Mouse (Mus musculus) splenic B cell, adult 2 months (primary cell): ENCODE measurements around the gene Fam20a.

Source experiments
- DNase-seq: peaks from one replicate; pipeline ENCODE4 v3.0.0-alpha.2; 2011; ENCODE audit warnings: low read depth, low spot score
- H3K27me3 ChIP-seq: 2 replicates; pipeline ENCODE4 v1.6.1; 2012; ENCODE audit warnings: mild to moderate bottlenecking, low read length, moderate library complexity, mixed read lengths; ENCODE audit not compliant: control insufficient read depth, poor library complexity, insufficient read depth, severe bottlenecking
- H3K36me3 ChIP-seq: 2 replicates; pipeline ENCODE4 v1.6.1; 2012; ENCODE audit warnings: mild to moderate bottlenecking, low read length, moderate library complexity, mixed read lengths; ENCODE audit not compliant: control insufficient read depth, poor library complexity, insufficient read depth, severe bottlenecking

The Fam20a gene

GRCm38 (mm10) chr11:109678291-109678690, 43.8 kb downstream of the Fam20a start:
- DNase-seq = no peak
- no peaks in the 10 kb centered on the region for H3K27me3 ChIP-seq
- H3K36me3 ChIP-seq = no peaks in the 10 kb centered on the region

DNA sequence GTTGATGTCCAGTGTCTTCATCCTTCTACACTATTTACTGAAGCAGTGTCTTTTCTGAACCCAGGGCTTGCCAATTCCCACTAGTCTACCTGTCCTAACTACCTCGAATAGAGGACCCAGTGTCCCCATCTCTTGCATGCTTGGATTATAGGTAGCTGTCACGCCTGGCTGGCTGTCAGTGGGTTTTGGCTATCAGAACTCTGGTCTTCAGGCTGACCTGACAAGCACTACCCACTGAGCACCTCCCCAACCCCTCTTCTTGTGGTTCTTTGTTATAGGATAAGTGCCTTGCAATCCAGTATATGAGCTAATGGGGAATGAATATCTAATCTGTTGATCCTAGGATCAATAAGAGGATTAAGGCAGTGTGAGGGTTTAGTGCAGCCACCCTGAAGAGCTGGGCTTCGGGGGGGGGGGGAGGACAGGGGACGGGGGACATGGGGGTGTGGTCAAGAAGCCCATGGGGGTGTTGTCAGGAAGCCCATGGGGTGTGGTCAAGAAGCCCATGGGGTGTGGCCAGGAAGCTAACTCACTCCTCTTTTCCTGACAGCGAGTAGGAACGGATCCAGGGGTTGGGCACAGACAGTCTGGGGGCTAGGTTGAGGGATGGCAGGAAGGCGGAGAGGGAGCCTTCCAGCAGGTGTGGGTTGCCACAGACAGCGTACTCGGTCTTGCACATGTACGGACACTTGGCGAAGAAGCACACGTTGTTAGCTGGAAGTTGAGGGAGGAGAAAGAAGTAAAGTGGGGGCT, 45.3 kb downstream of the Fam20a start:
- H3K27me3 ChIP-seq = no peaks in the 10 kb centered on the region
- DNase-seq = no peak
- H3K36me3 ChIP-seq = no peaks in the 10 kb centered on the region

DNA sequence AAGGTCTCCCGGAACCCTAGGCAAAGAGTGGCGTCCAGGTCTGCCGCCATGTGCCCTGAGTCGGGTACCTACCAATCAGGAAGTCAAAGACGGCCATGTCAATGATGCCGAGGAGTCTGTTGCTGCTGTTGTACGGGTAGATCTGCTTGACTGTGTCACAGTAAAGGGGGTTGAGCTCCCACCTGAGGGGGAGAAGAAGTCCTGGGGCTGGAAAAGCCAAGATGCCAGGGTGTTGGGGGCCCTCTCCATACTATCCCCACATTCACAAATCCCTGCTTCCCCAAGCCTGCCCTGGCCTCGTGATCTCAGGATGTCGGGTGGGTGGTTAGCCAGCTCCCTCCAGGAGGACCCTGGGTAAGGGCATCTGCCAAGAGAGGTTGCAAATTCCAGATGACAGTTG, 46.3 kb downstream of the Fam20a start:
- DNase-seq = no peak
- H3K36me3 ChIP-seq = no peaks in the 10 kb centered on the region
- no peaks in the 10 kb centered on the region for H3K27me3 ChIP-seq

- H3K27me3 ChIP-seq = no peaks in the 10 kb centered on the region
- H3K36me3 ChIP-seq = no peaks in the 10 kb centered on the region
- DNase-seq = no peak
These were observed 46.9 kb downstream of the Fam20a start for GRCm38 (mm10) chr11:109675208-109675607.

DNA sequence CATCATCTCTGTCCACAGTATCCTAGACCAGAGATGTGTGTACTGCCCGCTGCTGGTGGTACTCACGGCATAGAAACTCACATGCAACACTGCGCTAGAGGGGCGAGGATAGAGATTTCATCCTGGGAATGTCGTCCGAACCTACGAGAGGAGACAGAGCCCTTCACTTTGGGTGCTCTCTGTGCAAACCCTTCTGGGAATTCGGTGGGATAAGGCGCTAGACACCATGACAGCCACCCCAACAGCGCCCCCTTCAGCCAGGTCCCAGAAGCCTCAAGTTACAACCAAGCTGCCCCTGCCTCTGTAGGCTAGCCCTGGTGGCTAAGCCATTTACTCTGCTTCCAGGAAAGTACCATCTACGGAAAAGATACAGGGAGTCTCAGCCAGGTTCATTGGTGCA, 47.5 kb downstream of the Fam20a start:
- no peak for DNase-seq
- no peaks in the 10 kb centered on the region for H3K36me3 ChIP-seq

GRCm38 (mm10) chr11:109673741-109674140, 48.3 kb downstream of the Fam20a start:
- DNase-seq = no peak
- Histone ChIP-seq H3K27me3 (no peaks in the 10 kb centered on the region), H3K36me3 (no peaks in the 10 kb centered on the region)

More for the DNA sequence above, 47.5 kb downstream of the Fam20a start:
- no peaks in the 10 kb centered on the region for H3K27me3 ChIP-seq

DNA sequence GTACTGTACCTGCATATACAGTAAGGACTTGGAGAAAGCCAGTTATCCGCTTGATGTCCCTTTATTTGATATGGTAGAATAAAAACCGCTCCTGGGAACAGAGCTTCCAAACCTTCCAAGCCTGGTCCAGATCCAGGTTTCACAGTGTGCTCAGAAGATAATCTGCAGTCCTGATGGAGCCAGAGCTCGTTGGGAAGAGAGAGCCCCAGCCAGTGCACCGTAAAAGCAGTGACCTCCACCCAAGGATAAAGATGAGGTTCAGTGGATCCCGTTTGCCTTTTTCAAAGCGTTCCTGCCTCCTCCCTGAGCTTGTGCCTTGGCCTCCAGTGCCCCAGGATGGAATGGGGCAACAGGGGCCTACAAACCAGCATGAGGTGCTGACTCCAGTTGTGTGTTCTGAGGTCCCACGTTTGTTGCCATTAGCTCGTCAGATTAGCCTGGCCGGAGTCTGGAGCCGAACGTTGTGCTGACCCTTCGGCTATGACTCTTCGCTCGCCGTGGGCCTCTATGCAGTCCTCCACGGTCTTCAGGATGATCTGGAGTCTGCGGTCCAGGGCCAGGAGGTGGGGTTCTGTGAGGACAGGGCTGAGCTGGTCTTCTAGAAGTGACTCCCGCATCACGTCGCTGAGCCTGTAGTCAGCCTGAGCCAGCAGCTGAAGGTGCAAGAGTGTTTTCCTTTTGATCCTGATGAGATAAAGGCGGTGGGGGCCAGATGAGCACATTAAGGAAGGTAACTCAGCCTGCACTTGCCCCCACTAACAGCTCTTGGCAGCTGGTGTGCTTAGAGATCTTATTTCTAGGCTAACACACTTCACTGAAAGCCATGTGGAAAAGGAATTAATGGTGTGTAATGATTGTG, 49.0 kb downstream of the Fam20a start:
- Histone ChIP-seq H3K27me3 (no peaks in the 10 kb centered on the region), H3K36me3 (peaks cover 4% of the 10 kb centered on the region; the same call in 1 of the 2 replicates)
- no peak for DNase-seq

- DNase-seq = no peak
- H3K27me3 ChIP-seq = no peaks in the 10 kb centered on the region
- peaks cover 7% of the 10 kb centered on the region for H3K36me3 ChIP-seq
These were observed 49.7 kb downstream of the Fam20a start for GRCm38 (mm10) chr11:109672396-109672795.

DNA sequence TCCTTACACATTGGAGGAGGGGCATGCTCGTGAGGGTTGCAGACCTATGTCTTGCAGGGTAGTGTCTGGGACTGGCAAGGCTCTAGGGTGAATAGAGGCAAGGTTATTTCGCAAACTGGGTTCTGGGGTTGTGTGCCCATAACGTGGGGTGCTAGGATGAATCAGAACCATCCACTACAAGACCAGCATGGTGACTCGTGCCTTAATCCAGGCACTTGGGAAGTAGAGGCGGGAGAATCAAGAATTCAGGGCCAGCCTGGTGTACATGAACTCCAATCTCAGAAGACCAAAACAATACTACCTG, 50.1 kb downstream of the Fam20a start:
- no peak for DNase-seq
- Histone ChIP-seq H3K36me3 (peaks cover 10% of the 10 kb centered on the region), H3K27me3 (no peaks in the 10 kb centered on the region)

GRCm38 (mm10) chr11:109671136-109672020, 50.7 kb downstream of the Fam20a start:
- DNase-seq = no peak
- peaks cover 13% of the 10 kb centered on the region for H3K36me3 ChIP-seq
- no peaks in the 10 kb centered on the region for H3K27me3 ChIP-seq

GRCm38 (mm10) chr11:109670026-109670916, 51.8 kb downstream of the Fam20a start:
- peak; percentile 56 for DNase-seq
- peaks cover 19% of the 10 kb centered on the region for H3K36me3 ChIP-seq
- H3K27me3 ChIP-seq = no peaks in the 10 kb centered on the region

GRCm38 (mm10) chr11:109669149-109669708, 52.9 kb downstream of the Fam20a start:
- H3K36me3 ChIP-seq = peaks cover 23% of the 10 kb centered on the region
- no peak for DNase-seq
- no peaks in the 10 kb centered on the region for H3K27me3 ChIP-seq

- no peaks in the 10 kb centered on the region for H3K27me3 ChIP-seq
- H3K36me3 ChIP-seq = peaks cover 26% of the 10 kb centered on the region
- DNase-seq = no peak
These were observed 53.9 kb downstream of the Fam20a start for GRCm38 (mm10) chr11:109668115-109668725.
